Mouse (Mus musculus) limb, embryonic 11.5 days (tissue): ENCODE data around the gene Gpbar1. TPM values are rescaled to one million over a fixed set of nuclear protein-coding genes. Genes with fewer than 3 reads are reported as not detected.

ENCODE experiments used
- ATAC-seq: fragments of 200-750 bp; cut with Nextera tagmentation; 2 replicates; pipeline ENCODE4 v1.8.0; 2017; ENCODE audit warnings: low read depth; ENCODE audit not compliant: insufficient number of reproducible peaks, low FRiP score, low TSS enrichment
- DNase-seq: peaks from one replicate; pipeline ENCODE4 v3.0.0-alpha.2; 2015; ENCODE audit warnings: low spot score
- H3K27ac ChIP-seq: fragments of 300-500 bp; sonication (generic); replicated peaks from 2 replicates; pipeline ENCODE4 v1.5.1; 2014; ENCODE audit warnings: low read depth, mild to moderate bottlenecking, low read length
- H3K27me3 ChIP-seq: fragments of 300-500 bp; sonication (generic); 2 replicates; pipeline ENCODE4 v1.6.1; 2014; ENCODE audit warnings: mild to moderate bottlenecking, low read length, mixed read lengths; ENCODE audit not compliant: control insufficient read depth, insufficient read depth
- H3K36me3 ChIP-seq: fragments of 300-500 bp; sonication (generic); 2 replicates; pipeline ENCODE4 v1.6.1; 2014; ENCODE audit warnings: mild to moderate bottlenecking, low read length, moderate library complexity, mixed read lengths; ENCODE audit not compliant: control insufficient read depth, insufficient read depth
- H3K4me1 ChIP-seq: fragments of 300-500 bp; sonication (generic); 2 replicates; pipeline ENCODE4 v1.6.1; 2014; ENCODE audit warnings: low read length, mixed read lengths; ENCODE audit not compliant: control insufficient read depth, insufficient read depth
- H3K4me2 ChIP-seq: fragments of 300-500 bp; sonication (generic); 2 replicates; pipeline ENCODE4 v1.6.1; 2014; ENCODE audit warnings: low read depth, mild to moderate bottlenecking, moderate library complexity; ENCODE audit not compliant: severe bottlenecking
- H3K4me3 ChIP-seq: fragments of 300-500 bp; sonication (generic); 2 replicates; pipeline ENCODE4 v1.5.1; 2014; ENCODE audit warnings: low read depth, low read length
- H3K9ac ChIP-seq: fragments of 300-500 bp; sonication (generic); 2 replicates; pipeline ENCODE4 v1.6.1; 2014; ENCODE audit warnings: mild to moderate bottlenecking, low read length
- H3K9me3 ChIP-seq: fragments of 300-500 bp; sonication (generic); 2 replicates; pipeline ENCODE4 v1.6.1; 2016; ENCODE audit warnings: low read length; ENCODE audit not compliant: control insufficient read depth
- WGBS: fragments of 180-500 bp; shearing (Covaris S2); extraction: QIAGEN DNeasy Blood & Tissue Kit; methylation state at CpG from one replicate; pipeline ENCODE4 v1.1.7; 2014; 5-methylcytosine and 5-hydroxymethylcytosine counted together
- polyA plus RNA-seq: library from polyadenylated mRNA; unstranded; fragments of >200 nt; fragmentation: Nextera tagmentation; extraction: Ambion mirVana; gene quantifications from 2 replicates; pipeline ENCODE4 v1.2.1, GENCODE M21; 2014

Gene Gpbar1
- 0.51 TPM in 1 of 2 replicates, not detected in the other for polyA plus RNA-seq

DNA sequence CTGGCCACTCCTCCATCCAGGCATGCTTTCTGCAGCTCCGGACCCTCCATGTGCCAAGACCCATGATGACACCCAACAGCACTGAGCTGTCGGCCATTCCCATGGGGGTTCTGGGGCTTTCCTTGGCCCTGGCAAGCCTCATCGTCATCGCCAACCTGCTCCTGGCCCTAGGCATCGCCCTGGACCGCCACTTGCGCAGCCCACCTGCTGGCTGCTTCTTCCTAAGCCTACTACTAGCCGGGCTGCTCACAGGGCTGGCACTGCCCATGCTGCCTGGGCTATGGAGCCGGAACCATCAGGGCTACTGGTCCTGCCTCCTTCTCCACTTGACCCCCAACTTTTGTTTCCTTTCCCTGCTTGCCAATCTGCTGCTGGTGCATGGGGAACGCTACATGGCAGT is at the start of gene Gpbar1:
TSS of gene Gpbar1 (plus strand) at position 13 of the 400 bp plus-strand sequence.
- Histone ChIP-seq H3K4me1 (peaks cover 11% of the 10 kb centered on the region), H3K27me3 (no peaks in the 10 kb centered on the region), H3K4me2 (no peak within 1 kb of the TSS), H3K36me3 (peaks cover 24% of the 10 kb centered on the region), H3K9ac (no peak within 1 kb of the TSS), H3K9me3 (no peaks in the 10 kb centered on the region), H3K4me3 (no peak within 1 kb of the TSS), H3K27ac (no peak within 1 kb of the TSS)
- ATAC-seq (no peak), DNase-seq (no peak)
- WGBS = 93% methylated on average over 10 of the region's 10 CpGs

DNA sequence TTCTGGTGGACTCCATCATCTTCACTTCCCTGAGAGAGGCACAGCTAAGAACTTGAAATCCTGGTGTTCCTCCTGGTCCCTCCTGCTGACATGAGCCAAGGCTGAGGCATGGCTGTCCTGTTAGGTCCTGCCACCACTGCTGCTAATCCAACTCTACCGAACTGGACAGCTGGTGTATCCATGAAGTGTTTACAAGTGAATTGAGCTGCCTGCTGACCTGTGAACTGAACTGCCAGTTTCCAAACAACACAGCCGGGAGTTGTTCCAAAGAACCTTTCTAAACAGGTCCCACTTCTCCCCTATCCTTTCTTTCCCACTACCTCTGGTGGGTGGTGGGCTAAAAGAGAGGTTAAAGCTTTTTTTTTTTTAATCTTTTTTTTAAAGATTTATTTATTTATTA is 48.4 kb upstream of the Gpbar1 start:
- Histone ChIP-seq H3K9me3 (no peaks in the 10 kb centered on the region), H3K4me1 (no peaks in the 10 kb centered on the region), H3K9ac (no peak overlapping the region), H3K36me3 (no peaks in the 10 kb centered on the region), H3K4me2 (no peak overlapping the region), H3K4me3 (no peak overlapping the region), H3K27ac (no peak overlapping the region), H3K27me3 (no peaks in the 10 kb centered on the region)
- ATAC-seq (no peak), DNase-seq (no peak)
- 62% methylated on average over 2 of the region's 2 CpGs for WGBS

DNA sequence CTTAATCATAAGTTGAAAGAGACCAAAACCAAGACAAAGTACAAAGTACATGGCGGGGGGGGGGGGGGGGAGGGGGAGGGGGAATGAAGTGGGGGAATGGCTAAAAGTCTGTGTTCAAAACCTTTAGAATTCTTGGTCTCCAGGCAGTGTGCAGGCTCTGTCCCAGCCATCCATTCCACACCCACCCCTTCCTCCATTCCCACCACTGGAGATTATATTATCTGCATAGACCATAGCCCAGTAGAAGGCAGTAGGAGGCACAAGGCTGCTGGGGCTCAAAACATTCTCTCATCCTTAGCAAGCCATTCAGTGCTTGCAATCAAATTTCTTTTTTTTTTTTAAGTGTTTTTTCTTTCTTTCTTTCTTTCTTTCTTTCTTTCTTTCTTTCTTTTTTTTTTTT is 47.4 kb upstream of the Gpbar1 start:
- ATAC-seq = no peak

DNA sequence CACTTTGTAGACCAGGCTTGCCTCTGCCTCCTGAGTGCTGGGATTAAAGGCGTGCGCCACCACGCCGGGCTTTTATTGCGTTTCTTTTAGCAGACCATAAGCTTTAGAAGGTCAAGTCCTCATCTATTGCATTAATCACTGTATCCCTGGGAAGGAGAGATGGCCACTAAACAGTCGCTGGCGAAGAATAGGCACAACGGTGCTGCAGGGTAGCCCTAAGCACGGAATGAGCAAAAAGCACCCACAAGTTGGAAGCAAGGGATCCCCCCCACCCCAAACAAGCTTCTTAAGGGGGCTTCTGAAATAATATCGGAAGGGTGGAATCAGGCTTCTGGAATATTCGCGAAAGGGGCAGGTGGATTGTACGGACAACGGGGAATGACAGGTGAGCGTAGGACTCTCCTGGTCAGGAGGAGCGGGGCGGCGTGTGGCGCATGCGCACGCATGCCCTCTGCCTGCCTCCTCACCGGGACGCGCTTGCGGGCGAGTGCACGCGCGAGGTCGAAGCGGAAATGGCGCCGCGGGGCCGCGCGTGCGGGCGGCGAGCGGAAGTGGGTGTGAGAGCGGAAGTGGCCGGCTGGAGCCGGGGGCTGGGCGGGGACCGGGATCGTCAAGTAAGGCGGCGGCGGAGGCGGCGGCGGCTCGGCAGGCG is 42.3 kb upstream of the Gpbar1 start, which contains the start of gene Arpc2:
TSS of gene Arpc2 (plus strand) at position 147 of the 652 bp plus-strand sequence.
- DNase-seq = peak; percentile 98
- Histone ChIP-seq H3K27me3 (no peaks in the 10 kb centered on the region), H3K9ac (peak within 1 kb of the TSS; percentile 87), H3K9me3 (no peaks in the 10 kb centered on the region), H3K36me3 (no peaks in the 10 kb centered on the region), H3K4me2 (peak within 1 kb of the TSS; percentile 76), H3K4me3 (peak within 1 kb of the TSS; percentile 98), H3K4me1 (peaks cover 5% of the 10 kb centered on the region; the same call in 1 of the 2 replicates), H3K27ac (peak within 1 kb of the TSS; percentile 79; the same call in 1 of the 2 replicates)
- peak; percentile 88 for ATAC-seq
- WGBS = 2% methylated on average over 48 of the region's 55 CpGs

More for the DNA sequence above, 47.4 kb upstream of the Gpbar1 start:
- no peak overlapping the region for H3K27ac ChIP-seq
- DNase-seq = no peak
- no peak overlapping the region for H3K4me2 ChIP-seq
- no peak overlapping the region for H3K9ac ChIP-seq
- H3K27me3 ChIP-seq = no peaks in the 10 kb centered on the region
- no peak overlapping the region for H3K4me3 ChIP-seq
- H3K4me1 ChIP-seq = no peaks in the 10 kb centered on the region
- H3K9me3 ChIP-seq = no peaks in the 10 kb centered on the region
- no CpG with 5 or more reads among the region's 1 CpGs for whole genome bisulfite sequencing
- H3K36me3 ChIP-seq = no peaks in the 10 kb centered on the region

DNA sequence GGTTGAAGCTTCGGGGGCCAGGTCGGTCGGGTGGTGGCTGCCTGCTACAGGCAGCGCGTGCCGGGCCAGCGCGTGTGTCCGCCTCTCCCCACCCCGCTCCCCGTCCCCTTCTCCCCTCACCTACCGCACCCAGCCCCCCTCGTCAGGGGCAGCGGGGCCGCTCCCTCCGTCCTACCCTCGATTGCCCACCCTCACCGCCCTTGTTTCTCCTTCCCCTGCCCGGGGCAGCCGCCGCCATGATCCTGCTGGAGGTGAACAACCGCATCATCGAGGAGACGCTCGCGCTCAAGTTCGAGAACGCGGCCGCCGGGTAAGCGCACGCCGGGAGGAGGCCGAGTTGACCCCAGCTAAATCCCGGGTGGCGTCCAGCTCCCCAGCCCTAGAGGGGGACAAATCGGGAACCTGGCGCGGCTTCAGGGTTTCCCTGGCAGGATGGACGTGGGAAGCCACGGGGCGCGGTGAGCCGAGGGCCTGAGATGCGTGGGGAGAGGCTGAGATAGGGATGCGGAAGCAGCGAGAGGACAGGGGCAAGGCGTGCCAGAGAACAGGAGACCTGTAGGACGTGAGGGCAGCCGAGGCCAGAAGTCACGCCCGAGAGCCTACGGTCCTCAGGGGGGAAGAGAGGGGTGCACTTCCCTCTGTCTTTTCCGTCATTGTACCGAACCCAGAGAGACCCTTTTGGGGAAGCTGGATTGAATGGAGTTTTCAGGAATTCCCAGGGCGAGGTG is 41.6 kb upstream of the Gpbar1 start:
- Histone ChIP-seq H3K9ac (peak overlapping the region; percentile 87), H3K36me3 (no peaks in the 10 kb centered on the region), H3K4me1 (peaks cover 5% of the 10 kb centered on the region; the same call in 1 of the 2 replicates), H3K27ac (peak overlapping the region; percentile 79; the same call in 1 of the 2 replicates), H3K9me3 (no peaks in the 10 kb centered on the region), H3K4me3 (peak overlapping the region; percentile 98), H3K4me2 (peak overlapping the region; percentile 64), H3K27me3 (no peaks in the 10 kb centered on the region)
- WGBS = under 1% methylated on average over 47 of the region's 57 CpGs
- DNase-seq (no peak), ATAC-seq (no peak; the same call in 1 of the 2 replicates)

DNA sequence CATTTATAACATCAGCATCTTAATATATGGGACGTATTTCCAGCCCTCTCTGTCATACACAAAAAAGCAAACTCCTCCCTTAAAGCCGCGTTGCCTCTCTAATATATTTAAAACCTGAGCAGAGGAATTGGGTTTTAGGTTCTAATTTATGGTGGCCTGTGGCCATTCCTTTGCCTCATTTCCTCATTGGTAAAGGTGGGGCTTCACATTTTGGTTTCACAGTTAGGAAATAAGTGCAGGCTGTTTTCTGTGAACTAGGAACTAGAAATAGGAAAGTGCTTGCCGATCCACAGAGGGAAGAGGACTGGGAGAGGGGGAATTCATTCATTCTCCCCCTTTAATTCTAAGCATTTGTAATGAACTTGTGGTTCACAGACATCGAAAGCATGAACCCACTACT is 40.7 kb upstream of the Gpbar1 start:
- peak overlapping the region; percentile 98 for H3K4me3 ChIP-seq
- DNase-seq = no peak
- no peak for ATAC-seq
- peaks cover 5% of the 10 kb centered on the region; the same call in 1 of the 2 replicates for H3K4me1 ChIP-seq
- H3K36me3 ChIP-seq = no peaks in the 10 kb centered on the region
- no peak overlapping the region; the same call in 1 of the 2 replicates for H3K9ac ChIP-seq
- H3K27me3 ChIP-seq = no peaks in the 10 kb centered on the region
- no peaks in the 10 kb centered on the region for H3K9me3 ChIP-seq
- H3K4me2 ChIP-seq = peak overlapping the region; percentile 64
- 46% methylated on average over 5 of the region's 5 CpGs for WGBS
- H3K27ac ChIP-seq = no peak overlapping the region

DNA sequence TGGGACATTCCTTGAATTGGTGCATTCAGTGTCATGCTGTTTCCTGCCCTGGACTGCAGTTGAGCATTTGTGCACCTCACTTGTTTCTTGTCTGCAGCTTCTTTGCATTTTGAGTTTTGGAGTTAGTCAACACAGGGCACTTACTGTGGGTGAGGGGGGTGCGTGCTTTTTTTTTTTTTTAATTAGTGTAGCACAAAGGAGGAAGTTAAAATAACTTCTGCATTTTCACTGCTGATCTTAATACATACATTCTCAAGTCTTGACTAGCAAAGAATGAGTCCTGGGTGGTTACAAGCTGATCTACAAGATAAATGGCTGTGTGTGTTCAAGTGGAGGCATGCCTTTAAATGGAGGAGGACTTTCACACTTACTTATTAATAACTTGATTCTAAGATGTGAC is 40.2 kb upstream of the Gpbar1 start:
- Histone ChIP-seq H3K27me3 (no peaks in the 10 kb centered on the region), H3K4me2 (peak overlapping the region; percentile 64; the same call in 1 of the 2 replicates), H3K4me1 (peaks cover 5% of the 10 kb centered on the region; the same call in 1 of the 2 replicates), H3K4me3 (peak overlapping the region; percentile 98; the same call in 1 of the 2 replicates), H3K9me3 (no peaks in the 10 kb centered on the region), H3K9ac (no peak overlapping the region), H3K36me3 (peaks cover 2% of the 10 kb centered on the region; the same call in 1 of the 2 replicates), H3K27ac (no peak overlapping the region)
- ATAC-seq = no peak
- DNase-seq = no peak
- 79% methylated on average over 1 of the region's 1 CpGs for WGBS

DNA sequence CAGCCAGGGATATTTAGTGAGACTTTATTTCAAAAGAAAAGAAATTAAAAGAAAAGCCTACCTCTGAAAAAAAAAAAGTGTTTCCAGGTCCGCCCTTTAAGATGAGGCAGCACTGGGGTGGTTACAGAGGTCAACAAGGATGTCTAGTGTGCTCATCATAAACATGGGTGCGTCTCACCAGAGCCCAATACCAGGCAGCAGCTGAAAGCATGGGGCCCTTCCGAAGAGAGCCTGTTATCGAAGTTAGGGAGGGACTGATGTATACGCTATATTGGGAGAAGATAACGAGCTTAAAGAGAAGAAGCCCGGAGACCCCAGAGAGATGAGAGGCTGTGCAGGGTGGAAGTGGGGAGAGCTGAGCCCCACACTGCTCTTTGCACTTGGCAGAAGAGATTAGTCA is 39.2 kb upstream of the Gpbar1 start:
- no peaks in the 10 kb centered on the region for H3K9me3 ChIP-seq
- H3K27ac ChIP-seq = no peak overlapping the region
- DNase-seq (no peak), ATAC-seq (no peak)
- no peak overlapping the region for H3K4me3 ChIP-seq
- H3K36me3 ChIP-seq = peaks cover 2% of the 10 kb centered on the region; the same call in 1 of the 2 replicates
- H3K27me3 ChIP-seq = no peaks in the 10 kb centered on the region
- H3K4me2 ChIP-seq = no peak overlapping the region
- H3K9ac ChIP-seq = no peak overlapping the region
- H3K4me1 ChIP-seq = peaks cover 5% of the 10 kb centered on the region; the same call in 1 of the 2 replicates
- 68% methylated on average over 7 of the region's 7 CpGs for WGBS
